8 mouse cellular contexts compared by ENCODE assay signal in the genomic region with DNA sequence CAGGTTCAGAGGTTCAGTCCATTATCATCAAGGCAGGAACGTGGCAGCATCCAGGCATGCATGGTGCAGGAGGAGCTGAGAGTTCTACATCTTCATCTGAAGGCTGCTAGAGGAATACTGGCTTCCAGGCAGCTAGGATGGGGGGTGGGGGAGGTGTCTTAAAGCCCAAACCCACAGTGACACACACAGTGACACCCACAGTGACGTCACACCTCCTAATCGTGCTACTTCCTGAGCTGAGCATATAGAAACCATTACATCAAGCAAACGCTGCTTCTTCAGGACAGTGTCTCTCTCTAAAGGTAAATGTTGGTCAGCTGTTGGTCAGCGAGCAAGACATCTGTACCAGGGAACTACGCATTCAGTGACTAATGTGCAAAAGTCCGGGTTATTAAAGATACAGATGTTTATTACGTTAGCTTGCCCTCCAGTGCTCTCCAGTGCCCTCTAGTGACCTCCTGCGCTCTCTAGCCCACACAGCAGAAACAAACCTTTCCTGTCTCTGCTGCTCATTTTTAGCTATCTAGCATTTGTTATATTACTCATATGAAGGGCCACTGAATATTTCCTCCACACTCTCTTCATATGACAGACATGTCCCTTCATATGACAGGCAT.
A peak's percentile ranks its signal among the peaks of the same experiment; 100 is the strongest.
DNase-seq lines count a peak whose midpoint lies in the region; ATAC-seq and TF ChIP-seq lines count a peak whose summit lies in the region.

No protein-coding gene starts in this region.

- no peak for DNase-seq in cerebellum, adult 2 months
- no peak for DNase-seq in cerebellum, postnatal 4 days (ENCODE audit: low spot score in 2 of 2)
- DNase-seq in testis, postnatal 10 days (ENCODE audit: low spot score): peak; percentile 55
- no peak for DNase-seq in testis, postnatal 14 days (ENCODE audit: low spot score)
- peak; percentile 66 for DNase-seq in lung, embryonic 14.5 days
- no peak for DNase-seq in right cerebral cortex, adult 18-20 months
- no peak for DNase-seq in layer of hippocampus, postnatal 10 days (ENCODE audit: low spot score in 2 of 2)

- H3K36me3 ChIP-seq in heart, embryonic 12.5 days: no peaks in the 10 kb centered on the region
- no peaks in the 10 kb centered on the region for H3K36me3 ChIP-seq in lung, embryonic 14.5 days (ENCODE audit: insufficient read depth)

- no peaks in the 10 kb centered on the region for H3K27me3 ChIP-seq in cerebellum, adult 2 months (ENCODE audit: control insufficient read depth, insufficient read depth, low read length)
- H3K27me3 ChIP-seq in heart, embryonic 12.5 days (replicated peaks): no peaks in the 10 kb centered on the region
- no peaks in the 10 kb centered on the region for H3K27me3 ChIP-seq in lung, embryonic 14.5 days (ENCODE audit: insufficient read depth, low read length)

- no peak overlapping the region for H3K27ac ChIP-seq in cerebellum, adult 2 months (ENCODE audit: insufficient read depth, low read length)
- H3K27ac ChIP-seq in heart, embryonic 12.5 days (ENCODE audit: poor library complexity, severe bottlenecking): no peak overlapping the region
- H3K27ac ChIP-seq in lung, embryonic 14.5 days (ENCODE audit: low read depth): no peak overlapping the region

- H3K4me3 ChIP-seq in cerebellum, adult 2 months (replicated peaks; ENCODE audit: insufficient read depth, low read depth, low read length): no peak overlapping the region
- peak overlapping the region; percentile 28; the same call in 1 of the 2 replicates for H3K4me3 ChIP-seq in heart, embryonic 12.5 days
- H3K4me3 ChIP-seq in lung, embryonic 14.5 days (ENCODE audit: low read depth, low read length): no peak overlapping the region

- H3K9me3 ChIP-seq in heart, embryonic 12.5 days (replicated peaks): no peaks in the 10 kb centered on the region
- H3K9me3 ChIP-seq in lung, embryonic 14.5 days (ENCODE audit: low read depth, low read length): no peaks in the 10 kb centered on the region

- ATAC-seq in heart, embryonic 12.5 days (ENCODE audit: insufficient number of reproducible peaks, low FRiP score): no peak
- ATAC-seq in lung, embryonic 14.5 days (ENCODE audit: insufficient read depth): no peak

- peak; percentile 35; the same call in 1 of the 2 replicates for TF ChIP-seq CTCF in cerebellum, adult 2 months (IDR thresholded peaks at IDR 0.05; ENCODE audit: borderline replicate concordance, insufficient read depth, low read depth, low read length)
- peak; percentile 62 for TF ChIP-seq CTCF in lung, embryonic 14.5 days (IDR thresholded peaks at IDR 0.05; ENCODE audit: low read depth)

- TF ChIP-seq POLR2A in cerebellum, adult 2 months (IDR thresholded peaks at IDR 0.05; ENCODE audit: borderline replicate concordance, insufficient read depth, low read length): no peak

- H3K9ac ChIP-seq in heart, embryonic 12.5 days: no peak overlapping the region
- H3K9ac ChIP-seq in lung, embryonic 14.5 days: no peak overlapping the region

- H3K4me1 ChIP-seq in cerebellum, adult 2 months (ENCODE audit: control insufficient read depth, insufficient read depth, low read length): peaks cover 1% of the 10 kb centered on the region; the same call in 1 of the 2 replicates
- peaks cover 12% of the 10 kb centered on the region for H3K4me1 ChIP-seq in heart, embryonic 12.5 days (replicated peaks)
- H3K4me1 ChIP-seq in lung, embryonic 14.5 days (ENCODE audit: insufficient read depth): peaks cover under 1% of the 10 kb centered on the region; the same call in 1 of the 2 replicates

- peak overlapping the region; percentile 35 for H3K4me2 ChIP-seq in heart, embryonic 12.5 days
- peak overlapping the region; percentile 43; the same call in 1 of the 2 replicates for H3K4me2 ChIP-seq in lung, embryonic 14.5 days

- WGBS in cerebellum, adult 2 months: 68% methylated on average over 9 of the region's 9 CpGs
- WGBS in heart, embryonic 12.5 days: 49% methylated on average over 9 of the region's 9 CpGs
- WGBS in lung, embryonic 14.5 days: 36% methylated on average over 9 of the region's 9 CpGs

Comparison
In these comparisons a context has a peak if more than half of its experiments do, and no peak if none do; other contexts are left out.
1. DNase-seq: peak in testis, postnatal 10 days (single experiment) and lung, embryonic 14.5 days (single experiment); none in cerebellum, adult 2 months (0 of 2), cerebellum, postnatal 4 days (0 of 2), testis, postnatal 14 days (single experiment), right cerebral cortex, adult 18-20 months (single experiment) and layer of hippocampus, postnatal 10 days (0 of 2).